Mouse (Mus musculus) liver, embryonic 11.5 days (tissue): ENCODE results near the gene S100a16. TPM values are rescaled to one million over a fixed set of nuclear protein-coding genes. Genes with fewer than 3 reads are reported as not detected.

Experiments used
- ATAC-seq: fragments of 200-750 bp; cut with Nextera tagmentation; replicated peaks from 2 replicates; pipeline ENCODE4 v1.8.0; 2017; ENCODE audit warnings: moderate number of reproducible peaks, mild to moderate bottlenecking, moderate TSS enrichment, moderate library complexity; ENCODE audit not compliant: low FRiP score
- DNase-seq: peaks from one replicate; pipeline ENCODE4 v3.0.0-alpha.2; 2017; ENCODE audit warnings: low spot score
- H3K27ac ChIP-seq: fragments of 300-500 bp; sonication (generic); 2 replicates; pipeline ENCODE4 v1.5.1; 2014; ENCODE audit warnings: mild to moderate bottlenecking, low read depth, low read length, control low read depth
- H3K27me3 ChIP-seq: fragments of 300-500 bp; sonication (generic); replicated peaks from 2 replicates; pipeline ENCODE4 v1.6.1; 2014; ENCODE audit warnings: low read length, mixed read lengths; ENCODE audit not compliant: control insufficient read depth, insufficient read depth
- H3K36me3 ChIP-seq: fragments of 300-500 bp; sonication (generic); 2 replicates; pipeline ENCODE4 v1.6.1; 2014; ENCODE audit warnings: mild to moderate bottlenecking, low read length, moderate library complexity, mixed read lengths; ENCODE audit not compliant: control insufficient read depth, insufficient read depth
- H3K4me1 ChIP-seq: fragments of 300-500 bp; sonication (generic); replicated peaks from 2 replicates; pipeline ENCODE4 v1.6.1; 2014; ENCODE audit warnings: low read length, mixed read lengths; ENCODE audit not compliant: control insufficient read depth, insufficient read depth
- H3K4me2 ChIP-seq: fragments of 300-500 bp; sonication (generic); 2 replicates; pipeline ENCODE4 v1.6.1; 2014; ENCODE audit warnings: mild to moderate bottlenecking, control low read depth, moderate library complexity
- H3K4me3 ChIP-seq: fragments of 300-500 bp; sonication (generic); 2 replicates; pipeline ENCODE4 v1.5.1; 2014; ENCODE audit warnings: low read depth, low read length, control low read depth
- H3K9ac ChIP-seq: fragments of 300-500 bp; sonication (generic); 2 replicates; pipeline ENCODE4 v1.6.1; 2014; ENCODE audit warnings: low read depth, low read length, control low read depth
- H3K9me3 ChIP-seq: fragments of 300-500 bp; sonication (generic); 2 replicates; pipeline ENCODE4 v1.6.1; 2016; ENCODE audit warnings: low read length, inconsistent platforms, mixed read lengths; ENCODE audit not compliant: control insufficient read depth
- WGBS: fragments of 180-500 bp; shearing (Covaris S2); extraction: QIAGEN DNeasy Blood & Tissue Kit; methylation state at CpG from one replicate; pipeline ENCODE4 v1.1.7; 2014; 5-methylcytosine and 5-hydroxymethylcytosine counted together
- polyA plus RNA-seq: library from polyadenylated mRNA; unstranded; fragments of >200 nt; fragmentation: Nextera tagmentation; extraction: Ambion mirVana; gene quantifications from 2 replicates; pipeline ENCODE4 v1.2.1, GENCODE M21; 2014

The S100a16 gene
- polyA plus RNA-seq, 1 experiment from 2014 or later, result 58.1 TPM

- Histone ChIP-seq H3K36me3 (peaks cover 34% of the 10 kb centered on the region), H3K4me3 (no peak overlapping the region), H3K9me3 (no peaks in the 10 kb centered on the region), H3K4me2 (no peak overlapping the region), H3K4me1 (peaks cover 12% of the 10 kb centered on the region), H3K27me3 (no peaks in the 10 kb centered on the region), H3K27ac (no peak overlapping the region), H3K9ac (no peak overlapping the region)
- 92% methylated on average over 5 of the region's 5 CpGs for WGBS
- DNase-seq (no peak), ATAC-seq (no peak)
These were observed 31.8 kb upstream of the S100a16 start for GRCm38 (mm10) chr3:90505216-90505615.

- WGBS, result 88% methylated on average over 3 of the region's 3 CpGs
- Histone ChIP-seq H3K36me3 (peaks cover 30% of the 10 kb centered on the region), H3K4me2 (no peak overlapping the region), H3K9me3 (no peaks in the 10 kb centered on the region), H3K9ac (no peak overlapping the region), H3K27me3 (no peaks in the 10 kb centered on the region), H3K4me3 (no peak overlapping the region), H3K4me1 (peaks cover 12% of the 10 kb centered on the region), H3K27ac (no peak overlapping the region)
- ATAC-seq (no peak), DNase-seq (no peak)
These were observed 30.7 kb upstream of the S100a16 start for GRCm38 (mm10) chr3:90506362-90506761.

- Histone ChIP-seq H3K27ac (peak overlapping the region; percentile 95), H3K4me1 (peaks cover 12% of the 10 kb centered on the region), H3K4me2 (peak overlapping the region; percentile 93), H3K9ac (peak overlapping the region; percentile 99), H3K4me3 (peak overlapping the region; percentile 90), H3K9me3 (no peaks in the 10 kb centered on the region), H3K27me3 (no peaks in the 10 kb centered on the region), H3K36me3 (peaks cover 20% of the 10 kb centered on the region)
- 3% methylated on average over 20 of the region's 20 CpGs for WGBS
- DNase-seq (no peak), ATAC-seq (no peak)
These were observed 28.6 kb upstream of the S100a16 start for GRCm38 (mm10) chr3:90508287-90508949.

GRCm38 (mm10) chr3:90508950-90509746 lies 27.9 kb upstream of the S100a16 start, which contains the start of gene Chtop:
Gene Chtop (minus strand): TSS chr3:90509498.
- peak within 1 kb of the TSS; percentile 99 for H3K9ac ChIP-seq
- WGBS, result under 1% methylated on average over 66 of the region's 66 CpGs

GRCm38 (mm10) chr3:90509747-90510123 lies 27.3 kb upstream of the S100a16 start:
- H3K9ac ChIP-seq, result peak overlapping the region; percentile 37
- ATAC-seq, result 0 out of 2 replicates have a peak, but pooled peaks have one; percentile 1
- H3K9me3 ChIP-seq, result no peaks in the 10 kb centered on the region
- peak overlapping the region; percentile 40 for H3K27ac ChIP-seq
- H3K4me3 ChIP-seq, result peak overlapping the region; percentile 90
- WGBS, result 8% methylated on average over 2 of the region's 2 CpGs
- peaks cover 14% of the 10 kb centered on the region for H3K4me1 ChIP-seq
- H3K4me2 ChIP-seq, result peak overlapping the region; percentile 72
- peak; percentile 54 for DNase-seq
- H3K36me3 ChIP-seq, result peaks cover 15% of the 10 kb centered on the region; the same call in 1 of the 2 replicates
- H3K27me3 ChIP-seq, result no peaks in the 10 kb centered on the region

More at GRCm38 (mm10) chr3:90508950-90509746, 27.9 kb upstream of the S100a16 start, which contains the start of gene Chtop:
- Histone ChIP-seq H3K36me3 (peaks cover 15% of the 10 kb centered on the region; the same call in 1 of the 2 replicates), H3K27me3 (no peaks in the 10 kb centered on the region), H3K4me1 (peaks cover 14% of the 10 kb centered on the region), H3K4me3 (peak within 1 kb of the TSS; percentile 90), H3K27ac (peak within 1 kb of the TSS; percentile 95), H3K4me2 (peak within 1 kb of the TSS; percentile 93), H3K9me3 (no peaks in the 10 kb centered on the region)
- peak; percentile 87 for ATAC-seq
- DNase-seq, result peak; percentile 99

- Histone ChIP-seq H3K9me3 (no peaks in the 10 kb centered on the region), H3K4me1 (peaks cover 22% of the 10 kb centered on the region), H3K9ac (no peak overlapping the region), H3K4me3 (no peak overlapping the region), H3K27me3 (no peaks in the 10 kb centered on the region), H3K27ac (no peak overlapping the region), H3K36me3 (no peaks in the 10 kb centered on the region; the same call in 1 of the 2 replicates), H3K4me2 (no peak overlapping the region)
- ATAC-seq, result no peak
- DNase-seq, result no peak
- WGBS, result 80% methylated on average over 5 of the region's 5 CpGs
These were observed 24.8 kb upstream of the S100a16 start for GRCm38 (mm10) chr3:90512276-90512675.

GRCm38 (mm10) chr3:90512948-90513642 lies 24.0 kb upstream of the S100a16 start:
- 70% methylated on average over 9 of the region's 9 CpGs for WGBS
- Histone ChIP-seq H3K36me3 (no peaks in the 10 kb centered on the region), H3K4me2 (no peak overlapping the region), H3K9me3 (no peaks in the 10 kb centered on the region), H3K27me3 (no peaks in the 10 kb centered on the region), H3K4me3 (no peak overlapping the region), H3K9ac (no peak overlapping the region), H3K4me1 (peaks cover 16% of the 10 kb centered on the region), H3K27ac (no peak overlapping the region)
- no peak for ATAC-seq
- DNase-seq, result no peak

- Histone ChIP-seq H3K4me3 (peak within 1 kb of the TSS; percentile 46), H3K9ac (peak within 1 kb of the TSS; percentile 62), H3K4me1 (peaks cover 13% of the 10 kb centered on the region), H3K36me3 (no peaks in the 10 kb centered on the region), H3K27me3 (no peaks in the 10 kb centered on the region), H3K9me3 (no peaks in the 10 kb centered on the region), H3K4me2 (peak within 1 kb of the TSS; percentile 87), H3K27ac (no peak within 1 kb of the TSS)
- WGBS, result 3% methylated on average over 25 of the region's 25 CpGs
- ATAC-seq (peak; percentile 46), DNase-seq (peak; percentile 56)
These were observed 23.1 kb upstream of the S100a16 start, which contains the start of the genes S100a1 and S100a13 for GRCm38 (mm10) chr3:90513796-90514590. Gene S100a1 (minus strand): TSS chr3:90514392. Gene S100a13 (plus strand): TSS chr3:90514435.
